Mouse (Mus musculus): Measurements from ENCODE around the gene Pcgf2. TPM values are rescaled to one million over a fixed set of nuclear protein-coding genes. Genes with fewer than 3 reads are reported as not detected.
"Not testable (repeated sequence)": the region's sequence is repeated elsewhere in the genome, so short reads cannot be mapped to it uniquely, and the experiment has no call there.

Pcgf2 gene
- polyA plus RNA-seq, 1 experiment = 33.7 TPM

DNA sequence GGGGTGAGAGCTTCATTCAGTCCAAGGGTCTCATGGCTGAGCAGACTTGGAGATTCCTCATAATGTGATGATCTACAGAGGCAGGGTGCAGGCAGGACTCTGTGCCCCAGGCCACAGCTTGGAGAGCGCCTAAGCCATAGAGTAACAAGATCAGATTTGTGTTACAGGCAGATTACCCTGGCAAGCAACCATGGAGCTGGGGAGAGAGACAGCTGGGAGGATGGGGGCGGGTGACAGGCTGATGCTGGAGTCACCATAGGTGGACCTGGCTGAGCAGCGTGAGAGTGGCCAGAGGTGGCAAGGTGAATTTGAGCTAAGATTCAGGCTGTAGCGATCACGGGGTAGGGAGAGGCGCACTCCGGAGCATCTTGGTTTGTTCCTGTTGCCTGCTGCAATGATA is 32.1 kb downstream of the Pcgf2 start:
- no peak for DNase-seq (ENCODE audit: low read depth)

DNA sequence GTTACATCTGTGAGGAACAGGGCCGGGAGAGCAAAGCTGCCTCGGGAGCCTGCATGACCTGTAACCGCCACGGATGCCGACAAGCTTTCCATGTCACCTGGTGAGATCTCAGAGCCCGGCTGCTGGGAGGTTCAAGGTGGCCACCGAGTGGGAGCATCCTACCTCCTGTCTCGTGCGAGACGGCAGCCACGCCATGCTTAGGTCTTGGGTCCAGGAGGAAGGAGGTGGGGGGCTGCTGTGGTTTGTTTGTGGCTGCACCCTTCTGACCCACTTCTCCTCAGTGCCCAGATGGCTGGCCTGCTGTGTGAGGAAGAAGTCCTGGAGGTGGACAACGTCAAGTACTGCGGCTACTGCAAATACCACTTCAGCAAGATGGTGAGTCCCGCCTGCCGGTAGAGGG is 33.5 kb downstream of the Pcgf2 start:
- DNase-seq (ENCODE audit: low read depth) = no peak

DNA sequence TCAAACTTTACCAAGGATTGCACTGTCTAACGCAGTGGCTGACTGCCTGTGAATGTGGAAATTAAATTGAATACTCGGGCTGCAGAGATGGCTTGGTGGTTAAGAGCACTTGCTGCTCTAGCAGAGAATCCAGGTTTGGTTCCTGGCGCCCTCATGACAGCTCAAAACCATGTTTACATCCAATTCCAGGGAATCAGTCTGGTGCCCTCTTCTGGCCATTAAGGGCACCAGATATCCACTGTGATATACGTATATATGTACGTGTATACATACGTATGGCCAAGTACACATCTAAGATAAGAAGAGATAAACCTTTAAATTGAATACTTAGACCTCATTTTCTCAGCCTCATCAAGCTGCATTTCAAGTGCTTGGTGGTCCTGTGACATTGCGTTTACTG is 34.1 kb downstream of the Pcgf2 start:
- no peak for DNase-seq (ENCODE audit: low read depth)

DNA sequence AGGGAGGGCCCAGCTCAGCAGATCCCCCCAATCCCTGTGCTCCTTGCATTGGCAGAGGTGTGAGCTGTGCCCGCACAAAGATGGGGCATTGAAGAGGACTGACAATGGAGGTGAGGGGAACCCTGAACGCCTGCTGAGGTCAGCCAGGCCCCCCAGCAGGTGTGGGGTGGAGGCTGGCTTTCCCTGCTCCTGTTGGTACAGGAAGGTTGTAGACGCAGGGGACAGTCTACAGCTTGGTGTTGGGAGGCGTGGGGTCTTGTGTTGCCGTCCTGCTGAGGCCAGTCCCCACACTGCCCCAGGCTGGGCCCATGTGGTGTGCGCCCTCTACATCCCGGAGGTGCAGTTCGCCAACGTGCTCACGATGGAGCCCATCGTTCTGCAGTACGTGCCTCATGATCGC is 34.9 kb downstream of the Pcgf2 start:
- no peak for DNase-seq (ENCODE audit: low read depth)

DNA sequence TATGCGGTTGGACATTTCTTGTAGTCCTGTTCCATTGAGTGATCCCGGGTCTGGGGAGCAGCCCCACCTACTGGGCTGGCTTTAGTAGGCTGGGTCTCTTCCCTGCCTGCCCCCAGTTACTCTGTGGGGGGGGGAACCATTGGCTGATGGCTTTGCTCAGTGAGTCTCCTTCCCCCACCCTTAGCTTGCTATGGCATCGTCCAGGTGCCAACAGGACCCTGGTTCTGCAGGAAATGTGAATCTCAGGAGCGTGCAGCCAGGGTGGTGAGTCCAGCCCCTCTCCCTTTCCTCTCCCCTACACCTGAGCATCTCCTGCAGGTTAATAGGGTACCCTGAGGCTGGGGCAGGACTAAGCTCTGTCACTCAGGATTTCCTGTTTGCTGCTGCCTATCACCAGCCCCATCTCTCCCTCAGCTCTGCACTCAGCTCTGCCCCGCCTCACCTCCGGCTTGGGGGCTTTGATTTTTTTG is 35.5 kb downstream of the Pcgf2 start:
- DNase-seq (ENCODE audit: low read depth) = no peak

DNA sequence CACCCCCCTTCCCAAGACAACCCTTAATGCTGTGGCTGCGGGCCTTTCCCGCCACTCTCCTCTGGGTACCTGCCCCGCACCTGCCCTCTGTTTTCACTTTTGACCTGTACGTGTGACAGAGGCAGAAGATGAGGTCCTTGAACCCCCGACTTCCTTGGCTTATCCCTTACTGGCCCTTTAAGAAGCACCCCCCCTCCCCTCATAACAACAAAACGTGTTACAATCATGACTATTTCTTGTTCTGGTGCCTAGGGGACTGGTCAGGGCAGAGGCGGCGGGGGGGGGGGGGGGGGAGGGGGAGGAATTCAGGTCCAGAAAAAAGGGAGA is 36.0 kb downstream of the Pcgf2 start:
- DNase-seq (ENCODE audit: low read depth) = no peak

DNA sequence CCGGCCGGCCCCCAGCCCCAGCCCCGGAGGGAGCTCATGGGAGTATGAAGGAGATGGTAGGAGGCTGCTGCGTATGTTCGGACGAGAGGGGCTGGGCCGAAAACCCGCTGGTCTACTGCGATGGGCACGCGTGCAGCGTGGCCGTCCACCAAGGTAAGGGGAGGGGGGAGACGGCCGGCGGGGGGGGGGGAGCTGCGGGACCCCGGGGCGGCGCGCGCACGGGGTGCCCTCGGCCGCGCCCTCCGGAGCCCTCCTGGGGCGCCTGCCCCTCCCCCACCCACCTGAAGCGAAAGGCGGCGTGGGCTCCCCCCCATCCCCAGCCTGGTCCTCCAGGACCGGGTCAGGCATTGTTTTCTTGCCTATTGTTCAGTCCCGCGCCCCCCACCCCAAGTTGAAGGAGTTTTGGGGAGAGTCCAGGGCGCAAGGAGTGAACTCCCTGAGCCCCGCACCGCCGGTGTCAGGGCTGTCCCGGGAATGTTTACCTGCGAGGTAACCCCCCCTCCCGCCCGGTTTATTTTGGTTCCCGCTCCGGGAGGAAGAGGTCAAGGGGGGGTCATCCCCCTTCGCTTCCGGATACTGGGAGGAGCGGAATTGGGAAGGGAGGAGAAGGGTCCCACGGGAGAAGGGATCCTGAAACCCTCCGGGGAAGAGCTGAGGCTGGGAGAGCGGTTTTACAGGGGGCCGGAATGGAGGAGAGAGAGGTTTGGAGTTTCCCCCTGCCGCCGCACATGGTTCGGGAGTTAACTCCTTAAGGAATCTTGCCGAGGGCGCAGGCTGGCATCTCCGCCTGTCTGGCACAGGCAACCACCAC is 36.6 kb downstream of the Pcgf2 start:
- no peak for DNase-seq (ENCODE audit: low read depth)

DNA sequence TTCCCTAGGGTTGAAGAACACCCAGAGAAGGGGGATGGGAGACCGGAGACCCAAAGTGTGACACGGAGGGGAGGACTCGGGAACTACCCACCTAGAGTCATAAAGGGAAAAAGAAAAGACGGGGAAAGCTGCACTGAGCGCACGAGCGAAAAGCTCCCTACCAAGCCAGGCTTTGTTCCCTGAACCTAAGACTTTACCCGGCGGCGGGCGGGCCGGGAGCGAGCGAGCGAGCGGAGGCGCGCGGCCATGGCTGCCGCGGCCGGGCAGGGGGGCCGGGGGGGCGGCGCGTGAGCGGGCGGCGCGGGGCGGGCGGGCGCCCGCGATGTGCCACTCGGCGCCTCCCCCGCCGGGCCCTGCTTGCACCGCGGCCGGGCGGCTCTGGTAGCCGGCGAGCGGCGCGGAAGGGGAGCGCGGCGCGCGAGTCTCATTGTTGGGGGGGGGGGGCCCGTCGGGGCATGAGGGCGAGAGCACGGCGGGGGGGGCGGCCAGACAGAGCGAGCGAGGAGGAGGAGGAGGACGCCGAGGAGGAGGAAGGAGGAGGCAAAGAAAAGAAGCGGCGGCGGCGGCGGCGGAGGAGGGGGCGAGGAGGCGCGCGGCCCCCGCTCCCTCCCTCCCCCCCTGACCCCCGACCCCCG is 37.3 kb downstream of the Pcgf2 start, which contains the start of gene Mllt6:
Mllt6 (plus strand) TSS at position 522 of the 635 bp plus-strand sequence.
- no peak for DNase-seq (ENCODE audit: low read depth)

DNA sequence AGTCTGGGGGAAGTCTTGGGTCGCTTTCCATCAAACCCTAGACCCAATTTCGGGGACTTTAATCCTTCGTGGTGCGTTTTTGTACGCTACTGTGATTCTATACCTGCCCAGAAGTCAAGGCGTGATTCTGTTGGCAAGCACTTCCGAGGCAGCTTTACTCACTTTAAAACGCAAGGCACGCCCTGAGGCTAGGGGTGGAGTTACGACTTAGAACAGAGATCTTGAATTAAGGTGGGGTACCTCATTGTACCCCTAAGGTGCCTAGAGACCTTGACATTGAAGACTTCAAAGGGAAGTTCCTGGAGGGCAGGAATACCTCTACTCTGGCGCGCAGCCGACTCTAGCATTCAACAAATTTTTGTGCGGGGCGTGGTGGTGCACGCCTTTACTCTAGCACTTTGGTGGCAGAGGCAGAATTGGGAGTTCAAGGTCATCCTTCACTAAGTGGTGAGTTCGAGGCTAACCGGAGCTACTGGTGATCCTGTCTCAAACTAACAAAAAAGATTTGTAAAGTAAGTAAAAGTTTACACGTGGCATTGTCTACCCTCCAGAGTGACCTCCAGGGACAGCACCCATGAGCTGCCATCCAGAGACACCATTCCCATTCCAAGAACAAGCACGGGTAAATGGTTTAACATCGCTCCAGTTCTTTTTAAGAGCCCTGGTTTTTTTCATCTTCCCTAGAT is 37.9 kb downstream of the Pcgf2 start:
- DNase-seq (ENCODE audit: low read depth) = no peak

DNA sequence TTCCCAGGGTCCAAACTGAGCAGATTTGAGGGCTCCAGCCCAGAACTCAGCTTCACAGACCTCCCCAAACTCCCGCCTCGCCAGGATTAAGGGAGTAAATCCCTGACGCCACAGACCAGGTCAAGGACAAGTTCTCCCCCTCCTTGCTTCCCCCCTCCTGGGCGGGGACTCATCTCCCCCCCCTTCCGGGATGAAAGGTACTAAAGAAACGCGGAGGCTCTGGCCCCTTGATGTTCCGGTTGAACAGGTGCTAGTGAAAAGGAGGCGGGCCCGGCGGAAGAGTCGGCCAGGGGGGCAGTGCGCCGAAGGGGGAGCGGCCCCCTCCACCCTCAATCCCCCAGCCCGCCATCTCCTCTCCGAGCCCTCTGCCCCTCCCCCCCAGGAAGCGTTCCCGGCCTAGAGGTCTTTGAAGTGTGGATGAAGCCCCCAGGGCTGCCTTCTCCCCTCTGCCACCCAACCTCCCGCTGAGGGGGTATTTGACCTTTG is 38.6 kb downstream of the Pcgf2 start:
- no peak for DNase-seq (ENCODE audit: low read depth)

DNA sequence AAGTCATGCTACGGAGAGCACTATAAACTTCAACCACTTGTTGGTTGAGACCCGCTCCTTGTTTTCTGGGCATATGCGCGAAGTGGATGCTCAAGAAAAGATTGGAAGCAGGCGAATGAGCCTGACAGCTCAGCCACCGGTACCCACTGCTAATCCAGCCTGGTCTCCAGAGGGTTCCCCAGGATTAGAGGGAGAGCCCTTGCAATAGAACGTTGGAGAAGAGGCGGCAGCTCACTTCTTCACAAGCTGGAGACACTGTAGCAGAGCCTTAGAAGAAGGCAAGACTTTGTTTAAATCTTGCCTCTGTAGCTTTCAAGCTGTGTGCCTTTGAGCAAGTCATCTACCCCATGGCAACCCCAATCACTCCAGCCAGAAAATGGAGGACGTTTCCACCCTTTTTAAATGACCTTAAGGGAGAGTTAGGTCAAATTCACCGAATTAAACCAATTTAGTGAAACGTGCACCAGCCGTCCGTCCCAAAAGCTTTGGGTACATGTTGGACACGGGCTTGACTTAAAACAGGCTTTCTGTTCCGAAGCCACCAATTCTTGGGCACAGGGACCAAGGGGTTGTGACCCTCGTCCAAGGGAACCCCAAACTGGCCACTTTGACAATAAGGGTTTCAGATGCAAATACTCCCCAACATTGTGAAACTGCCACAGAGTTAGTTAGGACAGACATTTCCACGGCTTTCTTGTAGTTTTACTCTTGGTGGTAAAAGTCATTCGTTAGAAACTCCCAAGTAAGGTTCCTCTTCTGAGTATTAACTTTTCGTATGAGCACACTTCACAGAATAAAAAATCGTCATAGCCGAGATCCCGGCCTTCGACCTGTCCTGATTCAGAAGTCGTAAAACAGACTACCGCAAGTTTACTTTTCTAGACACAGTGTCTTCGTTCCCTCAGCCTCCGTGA is 39.3 kb downstream of the Pcgf2 start:
- DNase-seq (ENCODE audit: low read depth) = no peak

DNA sequence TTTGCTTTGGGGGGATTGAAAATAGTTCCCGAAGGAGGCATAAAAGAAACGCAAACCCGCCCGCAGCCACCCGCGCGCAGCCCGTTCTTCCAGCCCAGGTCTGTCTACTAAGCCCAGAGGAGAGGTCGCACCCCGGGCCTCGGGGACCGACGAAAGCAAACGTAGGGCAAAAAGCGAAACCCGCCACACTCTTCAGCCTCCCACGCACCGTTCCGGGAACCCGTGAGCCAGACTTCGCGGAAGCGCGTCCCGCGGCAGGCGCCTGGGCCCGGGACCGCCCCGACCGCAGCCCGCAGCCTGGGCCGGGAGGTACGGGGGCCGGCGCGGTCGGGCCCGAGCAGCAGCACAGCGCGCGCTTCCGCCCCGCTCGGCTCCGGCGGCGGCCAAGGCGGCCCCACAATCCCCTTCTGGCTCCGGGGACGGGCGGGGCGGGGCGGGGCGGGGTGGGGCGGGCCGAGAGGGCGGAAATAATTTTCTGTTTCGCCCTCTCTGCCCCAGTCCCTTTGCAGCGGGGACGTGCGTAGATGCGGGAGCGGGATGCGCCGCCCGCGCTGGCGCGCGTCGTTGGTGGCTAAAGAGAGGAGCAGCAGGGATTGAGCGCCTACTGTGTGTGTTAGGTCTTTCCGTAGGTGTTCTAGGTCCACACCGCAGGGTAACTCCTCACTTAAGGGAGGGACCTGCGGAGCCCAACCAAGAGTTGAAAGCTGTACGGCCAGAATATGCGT is 40.1 kb downstream of the Pcgf2 start:
- no peak for DNase-seq (ENCODE audit: low read depth)

DNA sequence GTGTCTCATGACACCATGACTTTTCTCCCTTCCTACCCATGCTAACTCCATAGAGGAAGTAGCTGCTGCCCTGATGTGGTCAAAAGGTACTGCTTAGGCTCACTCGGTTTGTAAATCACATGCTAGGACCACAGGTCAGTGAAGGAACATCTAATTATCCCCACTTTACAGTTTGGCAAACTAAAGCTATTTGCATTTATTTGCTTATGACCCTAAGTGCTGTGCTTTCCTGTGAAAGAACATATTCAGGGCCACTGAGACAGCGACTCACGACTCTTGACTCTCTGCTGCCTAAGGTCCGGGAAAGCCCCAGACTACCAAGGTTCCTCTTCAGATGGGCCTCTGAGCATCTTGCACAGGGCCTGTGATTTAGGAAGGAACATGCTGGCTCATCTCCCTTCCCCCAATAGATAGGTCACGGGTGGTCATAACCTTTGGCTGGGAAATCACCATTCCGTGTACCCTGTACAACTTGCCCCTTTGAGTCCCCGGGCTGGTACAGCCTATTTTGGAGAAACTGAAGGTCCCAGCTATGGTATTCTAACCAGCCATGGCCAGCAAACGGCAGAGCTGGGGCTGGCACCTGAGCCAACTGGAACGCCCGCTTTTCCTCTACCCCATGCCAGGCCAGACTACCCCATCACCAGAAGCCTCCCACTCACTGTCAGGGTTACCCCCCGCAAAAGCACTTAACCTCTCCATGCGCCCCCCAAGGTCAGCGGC is 40.9 kb downstream of the Pcgf2 start:
- DNase-seq (ENCODE audit: low read depth) = no peak

DNA sequence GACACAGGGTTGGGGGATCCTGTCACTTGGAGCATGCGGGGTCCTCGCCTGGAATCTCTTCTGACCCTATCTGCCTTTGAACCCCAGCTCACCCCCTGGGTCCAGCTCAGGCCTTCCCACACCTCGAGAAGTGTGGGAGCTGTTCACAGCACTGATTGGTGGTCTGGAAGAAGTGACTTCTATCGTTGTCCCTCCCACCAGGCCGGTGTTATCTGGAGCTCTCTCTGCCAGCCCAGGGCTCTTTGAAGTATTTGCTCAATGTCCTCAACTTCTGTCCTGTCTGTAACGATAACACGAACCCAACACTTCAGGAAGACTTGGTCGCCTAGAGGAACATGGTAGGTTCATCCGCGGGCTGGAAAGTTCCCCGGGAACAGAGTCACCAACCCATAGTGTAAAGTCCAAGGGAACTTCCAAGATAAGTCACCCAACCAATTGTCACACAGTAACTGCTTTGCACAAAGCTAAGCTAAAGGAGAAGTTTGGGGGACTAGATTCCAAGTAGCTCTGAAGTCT is 41.5 kb downstream of the Pcgf2 start:
- DNase-seq (ENCODE audit: low read depth) = no peak

DNA sequence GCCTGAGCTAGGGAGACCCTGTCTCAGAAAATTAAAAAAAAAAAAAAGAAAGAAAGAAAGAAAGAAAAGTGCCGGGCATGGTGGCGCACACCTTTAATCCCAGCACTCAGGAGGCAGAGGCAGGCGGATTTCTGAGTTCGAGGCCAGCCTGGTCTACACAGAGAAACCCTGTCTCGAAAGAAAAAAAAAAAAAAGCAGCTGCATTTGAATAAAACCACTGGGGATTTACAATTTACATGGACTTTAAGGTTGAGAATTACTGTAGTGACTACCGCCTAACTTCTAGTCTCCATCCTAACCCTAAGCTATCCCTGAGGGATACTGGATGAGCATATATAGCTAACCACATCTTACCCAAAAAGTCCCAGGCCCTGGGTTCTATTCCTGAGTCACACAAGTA is 42.3 kb downstream of the Pcgf2 start:
- not testable (repeated sequence) for DNase-seq (ENCODE audit: low read depth)

DNA sequence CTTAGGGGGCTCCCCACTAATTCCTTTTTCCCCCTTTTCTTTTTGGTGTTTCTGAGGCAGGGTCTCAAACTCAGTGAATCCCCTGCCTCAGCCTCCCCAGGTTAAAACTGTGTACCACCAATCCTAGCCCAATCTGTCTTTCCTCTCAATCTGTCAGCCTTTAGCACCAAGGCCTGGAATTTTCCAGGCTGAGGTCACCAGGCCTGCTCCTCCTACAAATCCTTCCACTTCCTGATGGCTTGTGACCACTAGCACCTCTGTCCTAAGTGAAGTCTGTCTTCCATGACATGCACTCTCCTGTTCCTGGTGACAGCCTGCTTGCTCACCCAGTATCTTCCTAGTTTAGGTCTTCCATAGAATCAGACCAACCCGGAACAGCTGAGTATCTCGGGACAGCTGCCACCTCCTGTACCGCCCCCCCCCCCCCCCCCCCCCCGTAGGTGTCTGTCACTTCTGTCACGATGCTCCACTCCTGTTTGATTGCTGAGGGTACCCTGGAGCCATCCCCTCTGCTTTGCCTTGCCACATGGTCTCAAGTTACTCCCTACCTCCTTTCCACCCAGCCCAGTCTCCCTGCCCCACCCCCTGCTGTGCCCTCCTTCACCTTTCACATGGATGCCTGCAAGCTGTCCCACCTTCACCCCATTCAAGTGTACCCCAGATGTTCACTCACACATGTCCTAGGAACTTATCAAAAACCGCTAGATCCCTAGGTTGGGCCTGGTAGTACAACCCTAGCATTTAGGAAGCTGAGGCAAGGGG is 42.9 kb downstream of the Pcgf2 start:
- no peak for DNase-seq (ENCODE audit: low read depth)

DNA sequence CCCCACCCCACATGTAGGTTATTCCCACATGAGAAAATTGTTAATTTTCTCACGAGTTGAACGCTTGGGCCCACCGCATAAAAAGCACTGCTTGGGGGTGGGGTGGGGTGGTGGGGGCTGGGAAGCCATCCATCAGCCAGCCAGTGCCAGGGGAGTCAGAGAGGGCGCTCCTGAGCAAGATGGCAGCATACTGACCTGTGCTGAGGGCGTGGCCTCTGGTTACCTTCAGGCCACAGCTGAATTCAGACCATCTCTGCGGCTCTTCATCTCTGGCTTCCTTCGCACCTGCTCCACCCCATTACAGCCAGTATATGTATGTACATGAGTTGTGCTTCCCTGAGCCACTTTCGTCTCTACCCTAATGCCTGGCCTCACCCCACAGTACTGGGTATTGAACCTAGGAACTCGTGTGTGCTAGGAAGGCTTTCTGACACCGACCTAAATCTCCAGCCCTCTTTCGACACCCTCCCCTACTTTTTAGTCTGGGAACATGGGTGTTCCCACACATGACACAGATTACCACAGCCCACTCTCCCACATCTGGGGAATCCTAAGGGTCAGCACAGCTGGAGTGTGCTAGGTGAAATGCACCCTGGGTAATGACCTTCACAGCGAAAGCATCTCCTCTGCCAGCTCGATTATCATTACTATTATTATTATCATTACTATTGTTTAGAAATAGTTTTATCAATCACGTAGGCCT is 43.9 kb downstream of the Pcgf2 start:
- no peak for DNase-seq (ENCODE audit: low read depth)

DNA sequence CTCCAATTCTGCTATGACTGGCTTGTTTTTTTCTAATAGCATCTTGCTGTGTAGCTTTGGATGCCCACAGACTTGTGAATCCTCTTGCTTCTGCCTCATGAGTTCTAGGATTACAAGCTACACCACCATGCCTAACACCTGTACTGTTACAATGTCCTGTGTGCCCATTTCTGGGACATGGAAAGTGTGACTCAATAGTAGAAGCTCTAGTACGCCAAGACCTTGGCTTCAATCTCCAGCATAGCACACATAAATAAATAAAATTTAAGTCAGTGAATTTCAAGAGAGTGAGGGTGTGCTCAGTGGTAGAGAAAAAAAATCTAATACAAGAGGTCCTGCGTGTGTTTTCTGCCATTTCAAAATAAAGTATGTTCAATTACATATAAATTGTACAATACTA is 46.1 kb downstream of the Pcgf2 start:
- no peak for DNase-seq (ENCODE audit: low read depth)

DNA sequence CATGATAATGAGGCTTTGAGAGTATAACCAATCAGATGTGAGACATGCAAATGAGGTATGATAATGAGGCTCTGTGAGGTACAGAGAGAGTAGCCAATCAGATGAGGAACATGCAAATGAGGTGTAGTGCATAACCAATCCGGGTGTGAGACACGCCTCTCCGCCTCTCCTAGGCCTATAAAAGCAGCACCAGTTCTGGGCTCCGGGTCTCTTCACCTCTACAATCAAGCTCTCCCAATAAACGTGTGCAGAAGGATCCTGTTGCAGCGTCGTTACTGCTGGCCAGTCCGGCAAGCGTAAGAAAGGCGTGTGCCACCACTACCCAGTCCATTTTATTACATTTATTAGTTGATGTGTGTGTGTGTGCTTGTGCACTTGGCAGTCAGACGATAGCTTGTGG is 46.9 kb downstream of the Pcgf2 start:
- DNase-seq (ENCODE audit: low read depth) = not testable (repeated sequence)
